Mouse (Mus musculus) hindbrain, embryonic 11.5 days (tissue): Measurements from ENCODE around the gene Camta2. TPM values are rescaled to one million over a fixed set of nuclear protein-coding genes. Genes with fewer than 3 reads are reported as not detected.

ENCODE experiments used
- ATAC-seq: fragments of 200-750 bp; cut with Nextera tagmentation; 2 replicates; pipeline ENCODE4 v1.8.0; 2017; ENCODE audit warnings: mild to moderate bottlenecking, moderate TSS enrichment, moderate library complexity; ENCODE audit not compliant: low FRiP score
- DNase-seq: peaks from one replicate; pipeline ENCODE4 v3.0.0-alpha.2; 2015; ENCODE audit warnings: low spot score
- H3K27ac ChIP-seq: fragments of 300-500 bp; sonication (generic); 2 replicates; pipeline ENCODE4 v1.5.1; 2014; ENCODE audit warnings: mild to moderate bottlenecking, low read depth, low read length
- H3K27me3 ChIP-seq: fragments of 300-500 bp; sonication (generic); 2 replicates; pipeline ENCODE4 v1.6.1; 2014; ENCODE audit warnings: mild to moderate bottlenecking, low read length, moderate library complexity, mixed read lengths; ENCODE audit not compliant: control insufficient read depth, insufficient read depth
- H3K36me3 ChIP-seq: fragments of 300-500 bp; sonication (generic); 2 replicates; pipeline ENCODE4 v1.6.1; 2014; ENCODE audit warnings: mild to moderate bottlenecking, low read length, moderate library complexity, mixed read lengths; ENCODE audit not compliant: control insufficient read depth, insufficient read depth
- H3K4me1 ChIP-seq: fragments of 300-500 bp; sonication (generic); replicated peaks from 2 replicates; pipeline ENCODE4 v1.6.1; 2014; ENCODE audit warnings: low read length, mixed read lengths; ENCODE audit not compliant: control insufficient read depth, insufficient read depth
- H3K4me2 ChIP-seq: fragments of 300-500 bp; sonication (generic); replicated peaks from 2 replicates; pipeline ENCODE4 v1.6.1; 2014; ENCODE audit warnings: mild to moderate bottlenecking, low read depth, low read length
- H3K4me3 ChIP-seq: fragments of 300-500 bp; sonication (generic); 2 replicates; pipeline ENCODE4 v1.5.1; 2014; ENCODE audit warnings: low read depth, low read length
- H3K9ac ChIP-seq: fragments of 300-500 bp; sonication (generic); 2 replicates; pipeline ENCODE4 v1.6.1; 2014; ENCODE audit warnings: low read depth, low read length
- H3K9me3 ChIP-seq: fragments of 300-500 bp; sonication (generic); 2 replicates; pipeline ENCODE4 v1.6.1; 2016; ENCODE audit warnings: low read length; ENCODE audit not compliant: control insufficient read depth
- WGBS: fragments of 180-500 bp; shearing (Covaris S2); extraction: QIAGEN DNeasy Blood & Tissue Kit; methylation state at CpG from one replicate; pipeline ENCODE4 v1.1.7; 2014; 5-methylcytosine and 5-hydroxymethylcytosine counted together
- polyA plus RNA-seq: library from polyadenylated mRNA; unstranded; fragments of >200 nt; fragmentation: Nextera tagmentation; extraction: Ambion mirVana; gene quantifications from 2 replicates; pipeline ENCODE4 v1.2.1, GENCODE M21; 2014

Camta2 gene
- polyA plus RNA-seq, 1 experiment from 2014 or later = 9.2 TPM

DNA sequence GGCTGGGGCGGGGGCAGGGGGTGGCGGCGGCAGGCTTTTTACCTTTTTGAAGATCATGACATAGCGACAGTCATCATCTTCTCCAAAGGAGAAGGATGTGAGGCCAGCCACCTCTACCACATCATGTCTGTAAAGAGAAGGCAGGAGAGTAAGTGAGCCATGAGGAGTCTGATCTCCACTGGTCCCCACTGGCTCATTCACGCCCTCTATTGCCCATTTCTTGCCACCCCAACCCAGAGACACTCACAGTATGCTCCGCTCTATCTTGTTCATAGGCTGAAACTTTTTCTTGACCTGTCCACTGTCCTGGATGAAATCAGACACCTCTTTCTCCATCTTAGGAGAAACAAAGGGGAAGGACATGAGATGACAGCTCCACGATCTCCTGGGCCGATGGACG is 23.2 kb downstream of the Camta2 start:
- no peak for ATAC-seq
- Histone ChIP-seq H3K4me1 (no peaks in the 10 kb centered on the region; the same call in 1 of the 2 replicates), H3K27ac (no peak overlapping the region), H3K36me3 (peaks cover 4% of the 10 kb centered on the region), H3K27me3 (no peaks in the 10 kb centered on the region), H3K4me2 (no peak overlapping the region), H3K9me3 (no peaks in the 10 kb centered on the region), H3K9ac (no peak overlapping the region), H3K4me3 (no peak overlapping the region)
- DNase-seq = no peak
- WGBS = 96% methylated on average over 9 of the region's 9 CpGs

DNA sequence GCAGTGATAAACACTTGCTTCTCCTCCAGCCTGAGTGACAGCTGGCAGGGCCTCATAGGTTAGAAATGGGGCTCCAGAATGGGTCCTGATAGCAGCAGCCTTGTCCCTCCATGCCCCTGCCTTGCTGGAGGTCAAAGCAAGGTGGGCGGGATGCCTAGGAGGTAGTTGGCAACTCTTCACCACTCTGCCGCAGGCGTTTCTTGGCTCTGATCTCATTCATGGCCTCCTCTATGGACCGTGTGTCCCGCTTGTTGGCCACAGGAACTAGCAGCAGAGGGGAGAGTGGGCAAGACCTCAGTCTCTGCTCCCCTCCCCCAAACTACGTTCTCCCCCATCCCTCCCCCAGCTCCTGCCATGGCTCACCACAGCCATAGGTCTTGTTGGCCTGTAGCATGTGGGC is 23.9 kb downstream of the Camta2 start:
- Histone ChIP-seq H3K27me3 (no peaks in the 10 kb centered on the region), H3K4me1 (no peaks in the 10 kb centered on the region; the same call in 1 of the 2 replicates), H3K9me3 (no peaks in the 10 kb centered on the region), H3K36me3 (peaks cover 4% of the 10 kb centered on the region), H3K4me3 (no peak overlapping the region), H3K4me2 (no peak overlapping the region), H3K9ac (no peak overlapping the region), H3K27ac (no peak overlapping the region)
- no peak for DNase-seq
- ATAC-seq = no peak
- 96% methylated on average over 4 of the region's 6 CpGs for WGBS

DNA sequence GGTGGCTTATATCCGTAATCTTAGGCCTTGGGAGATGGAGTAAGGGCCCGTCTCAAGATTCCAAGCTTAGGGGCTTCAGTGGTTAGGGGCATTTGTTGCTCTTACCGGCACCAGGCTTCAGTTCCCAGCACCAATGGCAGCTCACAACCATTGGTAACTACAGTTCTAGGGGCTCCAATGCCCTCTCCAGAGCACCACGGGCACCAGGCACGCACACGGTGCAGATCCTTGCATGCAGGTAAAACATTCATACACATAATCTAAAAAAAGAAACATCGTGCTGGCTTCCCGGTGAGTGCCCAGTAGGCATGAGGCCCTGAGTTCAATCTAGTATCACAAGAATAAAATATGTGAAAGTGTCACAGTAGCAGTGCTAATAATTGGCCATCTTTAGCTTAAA is 24.8 kb downstream of the Camta2 start:
- H3K4me2 ChIP-seq = no peak overlapping the region
- no peak for ATAC-seq

DNA sequence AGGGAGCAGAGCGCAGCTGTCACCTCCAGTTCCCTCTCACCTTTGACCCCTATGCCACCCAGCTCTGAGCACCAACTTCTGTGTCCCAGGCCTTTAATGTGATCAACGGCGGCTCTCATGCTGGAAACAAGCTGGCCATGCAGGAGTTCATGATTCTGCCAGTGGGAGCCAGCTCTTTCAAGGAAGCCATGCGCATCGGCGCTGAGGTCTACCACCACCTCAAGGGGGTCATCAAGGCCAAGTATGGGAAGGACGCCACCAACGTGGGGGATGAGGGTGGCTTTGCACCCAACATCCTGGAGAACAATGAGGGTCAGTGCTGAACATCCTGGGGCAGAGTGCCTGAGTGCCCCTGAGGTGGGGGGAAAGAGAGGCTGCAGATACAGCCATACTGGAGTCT is 27.3 kb downstream of the Camta2 start:
- Histone ChIP-seq H3K27me3 (no peaks in the 10 kb centered on the region), H3K4me3 (no peak overlapping the region), H3K27ac (no peak overlapping the region), H3K4me1 (0 out of 2 replicates have a peak, but pooled peaks cover 5% of the 10 kb centered on the region), H3K4me2 (no peak overlapping the region), H3K9ac (no peak overlapping the region), H3K36me3 (peaks cover 4% of the 10 kb centered on the region), H3K9me3 (no peaks in the 10 kb centered on the region)
- 88% methylated on average over 8 of the region's 8 CpGs for WGBS
- ATAC-seq (no peak), DNase-seq (no peak)

More for the DNA sequence above, 24.8 kb downstream of the Camta2 start:
- H3K27me3 ChIP-seq = no peaks in the 10 kb centered on the region
- WGBS = 94% methylated on average over 8 of the region's 8 CpGs
- H3K9ac ChIP-seq = no peak overlapping the region
- H3K36me3 ChIP-seq = peaks cover 4% of the 10 kb centered on the region
- no peaks in the 10 kb centered on the region for H3K9me3 ChIP-seq
- H3K4me3 ChIP-seq = no peak overlapping the region
- H3K27ac ChIP-seq = no peak overlapping the region
- DNase-seq = no peak
- H3K4me1 ChIP-seq = no peaks in the 10 kb centered on the region; the same call in 1 of the 2 replicates

DNA sequence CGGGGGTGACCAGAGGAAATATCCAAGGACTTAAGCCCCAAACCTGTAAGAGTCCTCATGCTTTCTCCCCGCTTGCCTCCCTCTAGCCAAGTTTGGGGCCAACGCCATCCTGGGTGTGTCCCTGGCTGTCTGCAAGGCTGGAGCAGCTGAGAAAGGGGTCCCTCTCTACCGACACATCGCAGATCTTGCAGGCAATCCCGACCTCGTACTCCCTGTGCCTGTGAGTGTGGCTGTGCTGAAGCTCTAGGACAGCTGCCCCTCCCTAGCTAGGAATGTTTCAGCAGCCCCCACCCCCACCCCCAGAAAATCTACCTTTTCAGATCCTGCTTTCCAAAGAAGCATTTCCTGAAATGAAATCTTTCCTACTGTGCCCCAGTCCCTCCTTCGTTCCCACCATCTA is 29.0 kb downstream of the Camta2 start:
- 74% methylated on average over 8 of the region's 8 CpGs for WGBS
- no peak for ATAC-seq

DNA sequence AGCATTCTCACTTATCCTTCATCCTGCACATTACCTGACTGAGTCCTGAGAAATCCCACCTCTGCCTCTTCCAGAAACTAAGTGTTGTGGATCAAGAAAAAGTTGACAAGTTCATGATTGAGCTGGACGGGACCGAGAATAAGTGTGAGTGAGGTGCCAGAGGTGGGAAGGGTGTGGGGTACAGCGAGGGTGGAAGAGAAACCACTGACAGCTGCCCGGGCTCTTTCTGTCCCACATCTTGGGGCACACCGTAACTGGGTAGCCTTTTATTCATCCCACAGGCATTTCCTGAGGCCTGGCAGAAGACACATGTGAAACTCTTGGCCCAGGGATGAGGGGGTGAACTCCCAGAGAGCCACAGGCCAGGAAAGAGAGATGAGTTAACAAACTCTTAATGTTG is 29.4 kb downstream of the Camta2 start:
- Histone ChIP-seq H3K36me3 (no peaks in the 10 kb centered on the region; the same call in 1 of the 2 replicates), H3K4me1 (0 out of 2 replicates have a peak, but pooled peaks cover 5% of the 10 kb centered on the region), H3K9ac (no peak overlapping the region), H3K4me2 (no peak overlapping the region), H3K27ac (no peak overlapping the region), H3K4me3 (no peak overlapping the region), H3K9me3 (no peaks in the 10 kb centered on the region), H3K27me3 (no peaks in the 10 kb centered on the region)
- 86% methylated on average over 5 of the region's 5 CpGs for WGBS
- ATAC-seq = no peak
- no peak for DNase-seq

More for the DNA sequence above, 29.0 kb downstream of the Camta2 start:
- Histone ChIP-seq H3K36me3 (no peaks in the 10 kb centered on the region; the same call in none of the 2 replicates), H3K4me2 (no peak overlapping the region), H3K27me3 (no peaks in the 10 kb centered on the region), H3K9me3 (no peaks in the 10 kb centered on the region), H3K4me1 (0 out of 2 replicates have a peak, but pooled peaks cover 5% of the 10 kb centered on the region), H3K27ac (no peak overlapping the region), H3K9ac (no peak overlapping the region), H3K4me3 (no peak overlapping the region)
- DNase-seq = no peak

DNA sequence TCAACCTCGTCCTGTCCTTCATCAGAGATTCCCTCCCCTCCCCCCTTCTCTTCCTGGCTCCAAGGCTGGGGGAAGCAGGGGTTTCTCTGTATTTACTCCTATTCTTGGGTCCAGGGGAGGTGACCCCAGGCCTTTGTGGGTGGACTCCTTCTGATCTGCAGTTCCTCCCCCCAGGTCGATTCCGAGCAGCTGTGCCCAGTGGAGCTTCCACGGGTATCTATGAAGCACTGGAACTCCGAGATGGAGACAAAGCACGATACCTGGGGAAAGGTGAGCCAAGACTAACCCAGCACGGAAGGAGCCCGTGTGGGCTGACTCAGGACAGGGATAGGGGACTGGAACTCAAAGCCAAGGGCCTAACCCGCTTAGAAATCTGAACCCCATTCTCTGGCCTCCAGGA is 29.9 kb downstream of the Camta2 start:
- H3K4me1 ChIP-seq = 0 out of 2 replicates have a peak, but pooled peaks cover 5% of the 10 kb centered on the region
- no peaks in the 10 kb centered on the region for H3K9me3 ChIP-seq
- no peaks in the 10 kb centered on the region; the same call in 1 of the 2 replicates for H3K36me3 ChIP-seq
- no peak overlapping the region for H3K9ac ChIP-seq
- 55% methylated on average over 9 of the region's 9 CpGs for WGBS
- H3K27ac ChIP-seq = no peak overlapping the region
- H3K4me2 ChIP-seq = no peak overlapping the region
- no peak overlapping the region for H3K4me3 ChIP-seq
- H3K27me3 ChIP-seq = no peaks in the 10 kb centered on the region
- ATAC-seq = no peak
- DNase-seq = no peak

DNA sequence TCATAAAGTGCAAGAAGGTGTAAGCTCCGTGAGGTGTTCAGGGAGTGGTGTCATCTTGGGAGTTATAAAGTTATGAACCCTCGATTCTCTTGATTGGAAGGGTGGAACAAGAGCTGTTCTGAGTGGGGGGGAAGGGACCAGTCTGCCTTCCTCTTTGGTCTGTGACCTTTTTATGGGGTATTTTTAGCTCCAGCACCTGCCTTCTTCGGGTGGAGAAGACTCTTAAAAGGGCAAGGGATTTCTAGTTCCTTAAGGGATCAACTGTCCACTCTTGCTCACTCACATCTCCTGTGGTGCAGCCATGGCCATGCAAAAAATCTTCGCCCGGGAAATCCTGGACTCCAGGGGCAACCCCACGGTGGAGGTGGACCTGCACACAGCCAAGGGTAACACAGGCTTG is 30.3 kb downstream of the Camta2 start:
- H3K4me2 ChIP-seq = no peak overlapping the region

DNA sequence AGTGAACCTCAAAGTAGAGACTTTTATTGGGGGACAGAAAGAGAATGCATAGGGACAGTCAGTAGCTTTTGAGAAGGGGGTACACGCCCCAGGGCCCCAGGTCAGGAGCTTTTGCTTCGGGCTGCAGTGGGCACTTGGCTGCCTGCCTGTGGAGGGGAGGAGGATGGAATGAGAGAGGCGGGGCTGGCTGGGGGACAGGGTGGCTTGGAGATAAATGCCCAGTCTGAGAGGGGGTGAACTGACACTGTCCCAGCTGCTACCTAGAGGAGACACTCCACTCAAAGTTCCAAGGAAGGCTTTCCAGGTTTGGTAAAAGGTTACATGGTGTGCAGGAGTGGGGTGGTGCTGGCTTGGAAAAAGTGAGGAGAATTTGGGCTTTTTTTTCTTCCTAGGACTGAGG is 30.9 kb downstream of the Camta2 start, which contains the start of gene Eno3:
TSS of gene Eno3 (plus strand) at position 239 of the 400 bp plus-strand sequence.
- Histone ChIP-seq H3K4me2 (peak within 1 kb of the TSS; percentile 84), H3K36me3 (no peaks in the 10 kb centered on the region; the same call in 1 of the 2 replicates), H3K27me3 (no peaks in the 10 kb centered on the region), H3K4me1 (0 out of 2 replicates have a peak, but pooled peaks cover 10% of the 10 kb centered on the region), H3K9me3 (no peaks in the 10 kb centered on the region), H3K27ac (peak within 1 kb of the TSS; percentile 96; the same call in 1 of the 2 replicates), H3K9ac (peak within 1 kb of the TSS; percentile 97), H3K4me3 (peak within 1 kb of the TSS; percentile 99)
- ATAC-seq (no peak), DNase-seq (no peak)
- 0% methylated on average over 3 of the region's 3 CpGs for WGBS

More for the DNA sequence above, 30.3 kb downstream of the Camta2 start:
- Histone ChIP-seq H3K9ac (no peak overlapping the region), H3K4me1 (0 out of 2 replicates have a peak, but pooled peaks cover 7% of the 10 kb centered on the region), H3K27ac (no peak overlapping the region), H3K27me3 (no peaks in the 10 kb centered on the region), H3K4me3 (no peak overlapping the region), H3K9me3 (no peaks in the 10 kb centered on the region), H3K36me3 (no peaks in the 10 kb centered on the region; the same call in 1 of the 2 replicates)
- ATAC-seq (no peak), DNase-seq (no peak)
- 55% methylated on average over 6 of the region's 6 CpGs for WGBS
